Mouse (Mus musculus) midbrain, postnatal 0 days (tissue): ENCODE measurements around the gene Spcs3. TPM values are rescaled to one million over a fixed set of nuclear protein-coding genes. Genes with fewer than 3 reads are reported as not detected.
A peak's percentile ranks its signal among the peaks of the same experiment; 100 is the strongest.

Experiments used
- ATAC-seq: fragments of 200-750 bp; cut with Nextera tagmentation; 2 replicates; pipeline ENCODE4 v1.8.0; 2017; ENCODE audit warnings: moderate number of reproducible peaks, mild to moderate bottlenecking, moderate TSS enrichment, moderate library complexity; ENCODE audit not compliant: low FRiP score
- DNase-seq: peaks from one replicate; pipeline ENCODE4 v3.0.0-alpha.2; 2015; ENCODE audit warnings: low spot score
- H3K27ac ChIP-seq: fragments of 300-500 bp; sonication (generic); 2 replicates; pipeline ENCODE4 v1.5.1; 2014; ENCODE audit warnings: low read depth, mild to moderate bottlenecking, low read length, mixed read lengths
- H3K27me3 ChIP-seq: fragments of 300-500 bp; sonication (generic); 2 replicates; pipeline ENCODE4 v1.6.1; 2014; ENCODE audit warnings: low read length, control low read depth, mixed read lengths; ENCODE audit not compliant: insufficient read depth
- H3K36me3 ChIP-seq: fragments of 300-500 bp; sonication (generic); 2 replicates; pipeline ENCODE4 v1.6.1; 2014; ENCODE audit warnings: low read length, control low read depth, mixed read lengths; ENCODE audit not compliant: insufficient read depth
- H3K4me1 ChIP-seq: fragments of 300-500 bp; sonication (generic); 2 replicates; pipeline ENCODE4 v1.6.1; 2014; ENCODE audit warnings: mild to moderate bottlenecking, control low read depth, antibody characterized with exemption, low read length, mixed read lengths; ENCODE audit not compliant: insufficient read depth
- H3K4me2 ChIP-seq: fragments of 300-500 bp; sonication (generic); 2 replicates; pipeline ENCODE4 v1.6.1; 2014; ENCODE audit warnings: low read depth, mild to moderate bottlenecking, low read length, mixed read lengths; ENCODE audit not compliant: poor library complexity, severe bottlenecking
- H3K4me3 ChIP-seq: fragments of 300-500 bp; sonication (generic); 2 replicates; pipeline ENCODE4 v1.5.1; 2014; ENCODE audit warnings: low read depth, mild to moderate bottlenecking, low read length, moderate library complexity
- H3K9ac ChIP-seq: fragments of 300-500 bp; sonication (generic); replicated peaks from 2 replicates; pipeline ENCODE4 v1.6.1; 2014; ENCODE audit warnings: mild to moderate bottlenecking, low read length, moderate library complexity, mixed read lengths; ENCODE audit not compliant: poor library complexity, severe bottlenecking
- H3K9me3 ChIP-seq: fragments of 300-500 bp; sonication (generic); 2 replicates; pipeline ENCODE4 v1.6.1; 2016; ENCODE audit warnings: low read length, control low read depth
- CTCF ChIP-seq: IDR thresholded peaks from 2 replicates; pipeline ENCODE4 v1.5.1; 2016; ENCODE audit warnings: antibody characterized with exemption, mild to moderate bottlenecking
- WGBS: fragments of 180-500 bp; shearing (Covaris S2); extraction: QIAGEN DNeasy Blood & Tissue Kit; methylation state at CpG from one replicate; pipeline ENCODE4 v1.1.7; 2014; 5-methylcytosine and 5-hydroxymethylcytosine counted together
- polyA plus RNA-seq: library from polyadenylated mRNA; unstranded; fragments of >200 nt; fragmentation: Nextera tagmentation; extraction: Ambion mirVana; gene quantifications from 2 replicates; pipeline ENCODE4 v1.2.1, GENCODE M21; 2015
- total RNA-seq: library from RNA; depleted of rRNA; stranded (reverse); fragments of >200 nt; gene quantifications from 2 replicates; pipeline ENCODE4 v1.2.3, GENCODE M21; 2014; rRNA removed

Spcs3 gene
- total and polyA plus RNA-seq, 2 experiments from 2014 or later = 31.8 to 33.9 TPM

DNA sequence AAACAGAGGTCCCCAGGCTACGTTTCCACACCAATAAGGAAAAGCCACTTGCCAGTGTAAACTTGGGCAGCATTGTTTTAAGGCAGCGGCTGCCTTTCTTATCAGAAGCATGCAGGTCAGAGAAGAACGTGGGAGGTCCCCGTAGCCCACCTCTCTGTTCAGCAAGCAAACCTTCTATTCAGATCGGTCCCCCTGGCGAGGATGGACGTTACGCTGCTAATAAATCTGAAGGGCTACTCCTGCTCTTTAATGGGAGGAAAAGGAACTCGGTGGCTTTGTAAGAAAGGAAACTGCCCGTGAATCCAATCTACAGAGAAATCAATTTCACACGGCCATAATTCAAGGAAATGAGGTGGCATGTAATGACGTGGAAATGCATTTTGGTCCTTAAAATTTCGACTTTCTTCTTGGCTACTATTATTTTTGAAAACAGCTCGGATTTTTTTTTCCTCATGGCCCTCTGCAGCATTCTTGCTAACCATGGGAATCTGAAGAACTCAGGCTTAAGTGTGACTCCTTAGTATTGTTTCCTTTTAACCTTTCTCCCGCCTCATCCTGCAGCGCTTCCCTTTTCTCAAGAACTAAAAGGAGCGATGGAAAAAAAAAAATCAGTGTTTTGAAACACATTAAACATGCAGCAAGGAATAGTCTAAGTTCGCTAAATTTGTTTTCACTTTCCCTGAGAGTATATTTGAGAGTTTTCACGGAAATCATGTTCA is 43.1 kb downstream of the Spcs3 start:
- DNase-seq (no peak), ATAC-seq (no peak)
- 40% methylated on average over 19 of the region's 19 CpGs for WGBS
- Histone ChIP-seq H3K27ac (no peak overlapping the region), H3K9ac (no peak overlapping the region), H3K36me3 (no peaks in the 10 kb centered on the region), H3K9me3 (no peaks in the 10 kb centered on the region), H3K4me1 (no peaks in the 10 kb centered on the region), H3K4me3 (0 out of 2 replicates have a peak overlapping the region, but pooled peaks have one; percentile 6), H3K27me3 (no peaks in the 10 kb centered on the region), H3K4me2 (peak overlapping the region; percentile 23)
- no peak for TF ChIP-seq CTCF

Other genes with a start within 250 kb of the Spcs3 start
- gene Asb5, start 418 bp downstream of the Spcs3 start, total RNA-seq = 1.1 and 14.6 TPM in 2 replicates
- 10.7 and 11.4 TPM in 2 replicates for gene Asb5, start 418 bp downstream of the Spcs3 start, polyA plus RNA-seq
- gene Spata4, start 70.8 kb upstream of the Spcs3 start, total RNA-seq = 0.38 TPM in 1 of 2 replicates, not detected in the other
- gene Spata4, start 70.8 kb upstream of the Spcs3 start, polyA plus RNA-seq = 0.31 and 0.43 TPM in 2 replicates